Mouse (Mus musculus): ENCODE data around the gene Eif2ak2.

The Eif2ak2 gene

GRCm38 (mm10) chr17:78882401-78883112 lies at the start of gene Eif2ak2:
Gene Eif2ak2 (minus strand): TSS chr17:78882573.
- peak; percentile 90 for DNase-seq (ENCODE audit: low spot score)

GRCm38 (mm10) chr17:78917696-78918095 lies 35.3 kb upstream of the Eif2ak2 start:
- DNase-seq (ENCODE audit: low spot score), result no peak

GRCm38 (mm10) chr17:78916899-78917298 lies 34.5 kb upstream of the Eif2ak2 start:
- no peak for DNase-seq (ENCODE audit: low spot score)

GRCm38 (mm10) chr17:78916369-78916813 lies 34.0 kb upstream of the Eif2ak2 start, which contains the start of gene Cebpzos:
Gene Cebpzos (plus strand): TSS chr17:78916500.
- DNase-seq (ENCODE audit: low spot score), result peak; percentile 90

- no peak for DNase-seq (ENCODE audit: low spot score)
Measured at GRCm38 (mm10) chr17:78915772-78916171, 33.4 kb upstream of the Eif2ak2 start.

- DNase-seq (ENCODE audit: low spot score), result no peak
Measured at GRCm38 (mm10) chr17:78913921-78914320, 31.5 kb upstream of the Eif2ak2 start.

GRCm38 (mm10) chr17:78912861-78913281 lies 30.5 kb upstream of the Eif2ak2 start:
- peak; percentile 49 for DNase-seq (ENCODE audit: low spot score)

- DNase-seq (ENCODE audit: low spot score), result no peak
Measured at GRCm38 (mm10) chr17:78909374-78909773, 27.0 kb upstream of the Eif2ak2 start.

GRCm38 (mm10) chr17:78906892-78907291 lies 24.5 kb upstream of the Eif2ak2 start, which contains the start of gene Sult6b1:
Gene Sult6b1 (minus strand): TSS chr17:78906992.
- DNase-seq (ENCODE audit: low spot score), result no peak

GRCm38 (mm10) chr17:78903158-78903557 lies 20.8 kb upstream of the Eif2ak2 start:
- no peak for DNase-seq (ENCODE audit: low spot score)

GRCm38 (mm10) chr17:78895394-78895793 lies 13.0 kb upstream of the Eif2ak2 start:
- no peak for DNase-seq (ENCODE audit: low spot score)

- no peak for DNase-seq (ENCODE audit: low spot score)
Measured at GRCm38 (mm10) chr17:78894991-78895390, 12.6 kb upstream of the Eif2ak2 start.

GRCm38 (mm10) chr17:78891020-78891419 lies 8.6 kb upstream of the Eif2ak2 start:
- DNase-seq (ENCODE audit: low spot score), result no peak

GRCm38 (mm10) chr17:78889184-78889583 lies 6.8 kb upstream of the Eif2ak2 start:
- DNase-seq (ENCODE audit: low spot score), result no peak

- DNase-seq (ENCODE audit: low spot score), result no peak
Measured at GRCm38 (mm10) chr17:78888554-78888953, 6.2 kb upstream of the Eif2ak2 start.

GRCm38 (mm10) chr17:78885286-78886065 lies 3.1 kb upstream of the Eif2ak2 start:
- DNase-seq (ENCODE audit: low spot score), result no peak

GRCm38 (mm10) chr17:78883291-78883690 lies 918 bp upstream of the Eif2ak2 start:
- DNase-seq (ENCODE audit: low spot score), result no peak

- peak; percentile 43 for DNase-seq (ENCODE audit: low spot score)
Measured at GRCm38 (mm10) chr17:78881878-78882304, 482 bp downstream of the Eif2ak2 start.

GRCm38 (mm10) chr17:78873886-78874285 lies 8.5 kb downstream of the Eif2ak2 start:
- no peak for DNase-seq (ENCODE audit: low spot score)

GRCm38 (mm10) chr17:78856243-78856642 lies 26.1 kb downstream of the Eif2ak2 start:
- no peak for DNase-seq (ENCODE audit: low spot score)

GRCm38 (mm10) chr17:78842271-78842928 lies 40.0 kb downstream of the Eif2ak2 start:
- peak; percentile 63 for DNase-seq (ENCODE audit: low spot score)

GRCm38 (mm10) chr17:78836056-78836455 lies 46.3 kb downstream of the Eif2ak2 start:
- no peak for DNase-seq (ENCODE audit: low spot score)
